Mouse (Mus musculus) lung, postnatal 0 days (tissue): ENCODE results near the gene Pnpt1. TPM values are rescaled to one million over a fixed set of nuclear protein-coding genes. Genes with fewer than 3 reads are reported as not detected.

Experiments
- ATAC-seq: fragments of 200-750 bp; cut with Nextera tagmentation; 2 replicates; pipeline ENCODE4 v1.8.0; 2017; ENCODE audit warnings: moderate library complexity
- DNase-seq: peaks from one replicate; pipeline ENCODE4 v3.0.0-alpha.2; 2016; ENCODE audit warnings: low spot score
- H3K27ac ChIP-seq: fragments of 300-500 bp; sonication (generic); 2 replicates; pipeline ENCODE4 v1.5.1; 2014; ENCODE audit warnings: antibody characterized with exemption, mild to moderate bottlenecking, low read length, mixed read lengths
- H3K27me3 ChIP-seq: fragments of 300-500 bp; sonication (generic); replicated peaks from 2 replicates; pipeline ENCODE4 v1.6.1; 2014; ENCODE audit warnings: low read length, mixed read lengths; ENCODE audit not compliant: insufficient read depth
- H3K36me3 ChIP-seq: fragments of 300-500 bp; sonication (generic); 2 replicates; pipeline ENCODE4 v1.6.1; 2014; ENCODE audit warnings: low read length, mixed read lengths; ENCODE audit not compliant: insufficient read depth
- H3K4me1 ChIP-seq: fragments of 300-500 bp; sonication (generic); 2 replicates; pipeline ENCODE4 v1.6.1; 2014; ENCODE audit warnings: antibody characterized with exemption, low read depth, low read length, mixed read lengths; ENCODE audit not compliant: insufficient read depth
- H3K4me2 ChIP-seq: fragments of 300-500 bp; sonication (generic); replicated peaks from 2 replicates; pipeline ENCODE4 v1.6.1; 2014; ENCODE audit warnings: low read depth, mild to moderate bottlenecking, low read length, moderate library complexity, mixed read lengths
- H3K4me3 ChIP-seq: fragments of 300-500 bp; sonication (generic); 2 replicates; pipeline ENCODE4 v1.5.1; 2014; ENCODE audit warnings: low read depth, low read length
- H3K9ac ChIP-seq: fragments of 300-500 bp; sonication (generic); replicated peaks from 2 replicates; pipeline ENCODE4 v1.6.1; 2014; ENCODE audit warnings: low read depth, mild to moderate bottlenecking
- H3K9me3 ChIP-seq: fragments of 300-500 bp; sonication (generic); 2 replicates; pipeline ENCODE4 v1.6.1; 2016; ENCODE audit warnings: low read length, mixed read lengths
- CTCF ChIP-seq: IDR thresholded peaks from 2 replicates; pipeline ENCODE4 v1.5.1; 2016; ENCODE audit warnings: antibody characterized with exemption, mild to moderate bottlenecking
- EP300 ChIP-seq: IDR thresholded peaks from 2 replicates; pipeline ENCODE4 v1.6.1; 2016; ENCODE audit warnings: antibody characterized with exemption, mild to moderate bottlenecking, control low read depth
- WGBS: fragments of 180-500 bp; shearing (Covaris S2); extraction: QIAGEN DNeasy Blood & Tissue Kit; methylation state at CpG from one replicate; pipeline ENCODE4 v1.1.7; 2014; 5-methylcytosine and 5-hydroxymethylcytosine counted together
- polyA plus RNA-seq: library from polyadenylated mRNA; unstranded; fragments of >200 nt; fragmentation: Nextera tagmentation; extraction: Ambion mirVana; gene quantifications from 2 replicates; pipeline ENCODE4 v1.2.1, GENCODE M21; 2015

Gene Pnpt1
- polyA plus RNA-seq, 1 experiment from 2014 or later = 13.1 TPM

- Histone ChIP-seq H3K4me2 (no peak overlapping the region), H3K36me3 (peaks cover 10% of the 10 kb centered on the region), H3K4me3 (no peak overlapping the region), H3K9me3 (no peaks in the 10 kb centered on the region), H3K9ac (no peak overlapping the region), H3K27me3 (no peaks in the 10 kb centered on the region), H3K27ac (no peak overlapping the region), H3K4me1 (no peaks in the 10 kb centered on the region)
- 91% methylated on average over 4 of the region's 4 CpGs for WGBS
- TF ChIP-seq CTCF (no peak), EP300 (no peak)
- DNase-seq (no peak), ATAC-seq (no peak)
Measured at GRCm38 (mm10) chr11:29163569-29163968, 33.0 kb downstream of the Pnpt1 start.

DNA sequence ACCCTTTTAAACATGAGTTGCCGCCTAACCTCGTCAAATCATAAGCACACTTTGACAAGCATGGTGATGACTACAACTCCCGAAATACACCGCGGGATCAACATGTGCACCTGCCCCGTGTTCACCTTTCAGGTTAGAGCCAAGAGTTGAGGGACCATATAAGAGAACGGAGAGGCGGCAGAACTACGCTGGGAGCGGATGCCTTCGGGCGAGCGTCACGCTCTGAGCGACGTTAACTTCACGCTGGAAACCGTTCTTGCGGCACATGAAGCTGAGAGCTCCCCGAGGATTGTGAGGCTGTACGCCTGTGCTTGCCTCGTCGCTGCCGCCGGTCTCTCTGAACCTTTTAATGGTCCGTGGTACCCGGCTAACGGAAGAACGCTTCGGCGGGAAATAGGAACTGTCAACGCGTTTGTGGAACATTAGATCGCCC is 41.4 kb downstream of the Pnpt1 start:
- ATAC-seq = peak; percentile 49
- Histone ChIP-seq H3K27me3 (no peaks in the 10 kb centered on the region), H3K4me3 (peak overlapping the region; percentile 100), H3K27ac (peak overlapping the region; percentile 99), H3K36me3 (no peaks in the 10 kb centered on the region), H3K4me1 (peaks cover 9% of the 10 kb centered on the region), H3K9me3 (no peaks in the 10 kb centered on the region), H3K4me2 (peak overlapping the region; percentile 93), H3K9ac (peak overlapping the region; percentile 100)
- TF ChIP-seq CTCF (no peak), EP300 (no peak)
- under 1% methylated on average over 34 of the region's 34 CpGs for WGBS
- peak; percentile 77 for DNase-seq

GRCm38 (mm10) chr11:29172563-29173124 is 42.1 kb downstream of the Pnpt1 start, which contains the start of gene Ppp4r3b:
Gene Ppp4r3b, plus strand, starts transcription at chr11:29172890.
- Histone ChIP-seq H3K36me3 (no peaks in the 10 kb centered on the region), H3K4me3 (peak within 1 kb of the TSS; percentile 100), H3K27me3 (no peaks in the 10 kb centered on the region), H3K9ac (peak within 1 kb of the TSS; percentile 100), H3K4me2 (peak within 1 kb of the TSS; percentile 93), H3K27ac (peak within 1 kb of the TSS; percentile 99), H3K4me1 (peaks cover 9% of the 10 kb centered on the region), H3K9me3 (no peaks in the 10 kb centered on the region)
- peak; percentile 97 for ATAC-seq
- TF ChIP-seq CTCF = peak; percentile 36
- peak; percentile 93 for TF ChIP-seq EP300
- WGBS = under 1% methylated on average over 48 of the region's 50 CpGs
- DNase-seq = peak; percentile 99

DNA sequence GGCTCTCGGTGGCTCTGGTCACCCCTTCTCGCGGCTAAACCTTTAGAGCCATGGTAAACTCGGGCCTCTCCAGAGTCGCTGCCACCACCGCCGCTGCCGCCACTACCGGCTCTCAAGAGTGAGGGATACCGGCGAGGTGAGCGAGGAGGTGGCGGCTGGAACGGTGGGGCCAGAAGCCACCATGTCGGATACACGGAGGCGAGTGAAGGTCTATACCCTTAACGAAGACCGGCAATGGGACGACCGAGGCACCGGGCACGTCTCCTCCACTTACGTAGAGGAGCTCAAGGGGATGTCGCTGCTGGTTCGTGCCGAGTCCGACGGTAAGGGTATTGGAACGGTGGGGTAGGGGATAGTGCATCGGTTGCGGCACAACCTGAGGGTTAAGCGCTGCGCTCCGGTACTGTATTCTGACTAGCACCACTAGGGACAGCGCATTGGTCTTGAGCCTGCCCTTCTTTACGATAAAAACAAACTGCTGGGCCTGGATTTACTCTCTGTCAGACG is 42.6 kb downstream of the Pnpt1 start:
- H3K27ac ChIP-seq = peak overlapping the region; percentile 99
- H3K4me1 ChIP-seq = peaks cover 9% of the 10 kb centered on the region
- DNase-seq = peak; percentile 92
- H3K9ac ChIP-seq = peak overlapping the region; percentile 100
- peak overlapping the region; percentile 100 for H3K4me3 ChIP-seq
- H3K4me2 ChIP-seq = peak overlapping the region; percentile 93
- H3K9me3 ChIP-seq = no peaks in the 10 kb centered on the region
- TF ChIP-seq CTCF (peak; percentile 70), EP300 (no peak)
- WGBS = under 1% methylated on average over 38 of the region's 38 CpGs
- ATAC-seq = peak; percentile 71
- no peaks in the 10 kb centered on the region for H3K36me3 ChIP-seq
- H3K27me3 ChIP-seq = no peaks in the 10 kb centered on the region

DNA sequence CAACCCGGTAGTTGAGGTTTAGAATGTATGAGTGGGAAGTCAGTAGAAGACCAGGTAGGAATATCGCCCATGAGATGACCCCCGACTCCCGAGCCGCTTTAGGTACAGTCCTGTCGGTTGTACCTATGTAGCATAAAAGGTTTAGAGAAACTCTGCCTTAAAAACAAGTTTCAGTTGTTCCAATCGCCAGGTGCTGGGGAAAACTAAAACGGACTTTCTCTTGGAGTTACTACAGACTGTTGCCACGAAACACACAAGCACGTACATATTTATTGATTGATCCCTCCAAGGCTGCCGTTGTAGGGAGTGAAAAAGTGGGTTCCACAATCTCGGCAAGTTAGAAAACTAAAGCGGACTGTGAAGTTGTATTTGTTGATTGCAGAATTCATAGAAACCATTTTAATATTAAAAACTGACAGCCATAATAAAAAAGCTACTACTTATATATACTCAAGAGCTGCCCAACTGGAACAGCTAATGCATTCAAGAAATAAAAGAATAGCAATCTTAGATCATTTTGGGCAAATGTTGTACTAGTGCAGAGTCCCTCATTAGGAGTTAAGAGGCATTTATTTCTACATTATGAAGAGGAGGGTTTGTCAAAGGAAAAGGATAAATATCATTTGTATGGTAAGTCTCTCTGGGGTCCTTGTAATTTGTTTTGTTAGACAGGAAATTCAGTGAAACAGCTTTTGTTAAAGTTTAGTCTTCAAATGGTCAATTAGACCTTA is 43.3 kb downstream of the Pnpt1 start:
- TF ChIP-seq EP300 = no peak
- no peak for TF ChIP-seq CTCF
- H3K9me3 ChIP-seq = no peaks in the 10 kb centered on the region
- H3K27ac ChIP-seq = peak overlapping the region; percentile 99; the same call in 1 of the 2 replicates
- ATAC-seq (no peak), DNase-seq (no peak)
- 5% methylated on average over 13 of the region's 13 CpGs for WGBS
- no peaks in the 10 kb centered on the region for H3K27me3 ChIP-seq
- peak overlapping the region; percentile 93 for H3K4me2 ChIP-seq
- H3K4me1 ChIP-seq = peaks cover 9% of the 10 kb centered on the region
- peak overlapping the region; percentile 100 for H3K4me3 ChIP-seq
- no peaks in the 10 kb centered on the region for H3K36me3 ChIP-seq
- H3K9ac ChIP-seq = peak overlapping the region; percentile 100

GRCm38 (mm10) chr11:29179319-29179718 is 48.8 kb downstream of the Pnpt1 start:
- no peak for TF ChIP-seq EP300
- TF ChIP-seq CTCF = no peak
- no peak overlapping the region for H3K27ac ChIP-seq
- peaks cover 3% of the 10 kb centered on the region; the same call in 1 of the 2 replicates for H3K36me3 ChIP-seq
- no peaks in the 10 kb centered on the region for H3K4me1 ChIP-seq
- ATAC-seq (no peak), DNase-seq (no peak)
- WGBS = 95% methylated on average over 1 of the region's 1 CpGs
- no peaks in the 10 kb centered on the region for H3K9me3 ChIP-seq
- H3K4me3 ChIP-seq = no peak overlapping the region
- no peak overlapping the region for H3K4me2 ChIP-seq
- H3K27me3 ChIP-seq = no peaks in the 10 kb centered on the region
- no peak overlapping the region for H3K9ac ChIP-seq
